Mouse (Mus musculus): Measurements from ENCODE around the gene Stip1.

Gene Stip1

DNA sequence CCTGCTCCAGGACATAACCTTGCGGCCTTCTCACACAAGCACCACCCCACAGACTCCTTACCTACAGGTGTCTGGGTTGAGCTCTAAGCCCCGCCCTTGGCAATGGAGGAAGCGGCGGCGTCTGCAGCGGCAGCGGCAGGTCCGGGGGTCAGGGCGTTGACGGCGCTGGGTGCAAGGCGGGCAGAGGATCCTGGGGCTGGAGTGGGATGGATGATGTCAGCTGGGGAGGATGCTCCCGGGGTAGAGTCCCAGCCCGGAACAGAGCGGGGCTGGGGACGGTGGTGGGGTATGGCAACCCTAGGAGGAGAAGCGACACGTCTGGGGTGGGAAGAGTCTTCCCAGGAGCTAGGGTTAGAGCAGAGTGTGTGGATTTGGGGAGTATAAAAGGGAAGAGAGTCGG lies 54.5 kb downstream of the Stip1 start:
- no peak for DNase-seq (ENCODE audit: low read depth, low spot score)

DNA sequence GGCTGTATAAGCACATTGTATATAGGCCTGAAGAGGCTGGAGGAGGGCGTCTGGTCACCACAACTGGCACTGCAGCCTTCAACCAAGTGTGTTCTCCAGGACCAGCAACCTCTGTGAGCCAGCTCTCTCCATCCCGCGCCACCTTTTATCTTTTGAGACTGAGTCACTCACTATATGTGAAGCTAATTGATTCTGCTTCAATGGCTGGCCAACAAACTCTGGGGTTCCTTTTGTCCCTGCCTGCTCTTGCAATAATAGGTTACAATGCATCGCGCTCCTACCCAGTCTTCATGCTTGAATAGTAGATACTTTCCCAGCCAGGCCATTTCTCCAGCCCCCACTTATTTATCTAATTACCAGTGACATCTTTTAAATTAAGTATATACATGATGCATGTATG lies 56.1 kb downstream of the Stip1 start:
- no peak for DNase-seq (ENCODE audit: low read depth, low spot score)

DNA sequence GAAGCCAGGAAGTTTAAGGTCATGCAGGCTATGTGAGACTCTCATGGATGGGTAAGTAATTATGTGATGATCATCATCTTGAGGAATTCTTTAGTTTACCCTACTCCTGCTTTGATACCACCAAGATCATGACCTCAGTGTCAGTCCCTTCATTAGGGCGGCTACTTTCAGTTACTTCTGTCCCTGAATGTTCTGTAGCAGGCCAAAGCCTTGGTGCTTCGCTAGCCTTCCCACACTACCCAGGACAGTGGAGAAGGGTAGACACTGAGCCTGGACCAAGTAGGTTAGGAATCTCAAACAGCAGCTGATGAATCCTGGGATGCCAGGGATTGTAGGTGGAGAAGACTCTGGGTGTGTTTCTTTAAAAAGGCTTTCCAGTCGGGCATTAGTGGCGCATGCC lies 58.3 kb downstream of the Stip1 start:
- DNase-seq (ENCODE audit: low read depth, low spot score): no peak

DNA sequence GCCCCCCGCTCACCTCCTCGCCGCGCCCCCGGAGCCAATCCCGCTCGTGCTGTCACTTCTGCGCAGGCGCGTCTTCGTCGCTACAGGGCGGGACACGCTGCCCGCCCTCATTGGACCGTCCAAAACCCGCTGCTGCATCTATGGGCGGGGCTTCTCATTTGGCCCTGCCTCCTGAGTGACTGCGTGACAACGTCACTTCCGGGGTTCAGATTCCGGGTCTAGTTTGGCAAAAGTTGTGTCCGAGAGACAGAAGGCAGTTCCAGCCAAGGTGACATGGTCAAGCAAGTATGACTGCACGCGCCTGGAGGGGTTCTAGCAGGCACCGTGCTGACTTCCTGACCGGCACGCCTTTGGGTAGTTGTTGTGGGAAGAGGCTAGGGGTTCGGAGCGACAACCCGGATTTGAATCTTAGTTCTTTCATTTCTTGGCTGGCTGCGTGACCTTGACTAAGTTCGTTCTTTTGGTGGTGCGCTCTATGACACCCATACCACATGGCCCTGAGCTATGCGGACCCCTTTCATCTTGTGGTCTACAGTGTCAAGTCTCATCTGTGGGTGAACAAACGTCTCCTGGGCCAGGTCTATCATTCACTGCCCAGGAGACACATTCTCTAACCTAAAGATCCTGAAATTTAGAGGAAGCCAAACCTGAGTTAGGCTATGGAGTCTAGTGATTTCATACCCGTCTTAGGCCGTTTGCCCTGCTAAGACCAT lies 59.2 kb downstream of the Stip1 start, which contains the start of gene Fkbp2:
TSS of gene Fkbp2 (minus strand) at position 121 of the 713 bp plus-strand sequence.
- DNase-seq (ENCODE audit: low read depth, low spot score): peak; percentile 98

DNA sequence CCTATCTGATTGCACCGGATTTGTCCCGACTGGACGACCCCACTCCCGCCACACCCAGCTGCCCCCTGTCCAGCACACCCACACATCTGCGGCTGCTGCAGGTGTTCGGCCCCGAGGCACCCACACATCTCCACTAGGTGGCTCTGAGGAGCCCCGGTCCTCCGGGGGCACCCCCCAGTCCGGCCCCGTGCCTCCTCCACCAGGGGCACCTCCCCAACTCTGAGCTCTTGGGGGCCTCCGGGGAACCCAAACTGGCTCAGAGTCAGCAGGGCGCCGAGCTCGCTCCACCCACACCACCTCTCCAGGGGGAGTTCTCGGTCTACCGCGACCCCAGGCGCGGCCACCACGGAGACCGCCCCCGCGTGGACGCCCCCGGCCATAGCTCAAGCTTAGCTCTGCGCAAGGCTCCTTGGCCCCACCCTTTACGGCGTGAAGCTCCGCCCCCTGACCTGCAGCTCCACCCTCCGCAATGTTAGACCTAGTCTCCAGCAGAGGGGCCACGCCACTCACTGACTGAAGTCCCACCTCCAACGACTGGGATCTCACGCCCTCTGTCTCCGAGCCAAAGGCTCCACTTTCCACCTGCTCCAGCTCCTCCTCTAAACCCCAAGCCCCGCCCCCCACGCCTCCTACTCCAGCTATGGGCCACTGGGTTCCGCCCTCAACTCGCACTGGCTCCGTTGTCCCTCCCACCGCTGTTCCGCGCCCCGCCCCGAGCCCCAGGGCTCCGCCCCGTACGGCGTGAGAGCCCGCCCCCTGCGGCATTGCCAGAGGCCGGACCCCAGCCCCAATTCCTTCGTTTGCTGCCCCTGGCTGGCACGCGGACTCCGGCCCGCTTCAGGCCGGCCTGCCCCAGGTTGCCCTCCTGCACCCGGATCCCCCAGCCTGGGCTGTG lies 60.0 kb downstream of the Stip1 start:
- DNase-seq (ENCODE audit: low read depth, low spot score): peak; percentile 97

DNA sequence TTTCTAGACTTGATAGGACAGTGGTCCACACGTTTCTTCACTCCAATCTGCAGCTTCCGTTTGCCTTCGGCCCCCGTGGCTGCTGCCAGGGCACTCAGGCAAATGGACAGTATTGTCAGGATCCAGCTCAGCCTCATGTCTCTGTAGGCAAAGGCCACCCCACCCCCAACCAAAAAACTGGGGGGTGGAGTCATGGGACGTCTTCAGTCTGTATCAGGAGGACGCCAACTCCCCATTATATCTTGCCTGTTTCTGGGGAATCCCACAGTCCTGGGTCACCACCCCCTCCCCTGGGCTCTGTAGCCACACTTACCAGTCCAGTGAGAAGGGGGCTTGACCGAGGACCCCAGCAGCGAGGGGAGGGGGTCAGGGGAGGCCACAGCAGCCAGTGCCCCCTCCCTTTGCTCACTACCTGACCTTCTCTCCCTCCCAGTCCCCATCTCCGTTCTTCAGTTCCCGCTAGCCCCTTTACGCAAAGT lies 60.7 kb downstream of the Stip1 start:
- DNase-seq (ENCODE audit: low read depth, low spot score): no peak

DNA sequence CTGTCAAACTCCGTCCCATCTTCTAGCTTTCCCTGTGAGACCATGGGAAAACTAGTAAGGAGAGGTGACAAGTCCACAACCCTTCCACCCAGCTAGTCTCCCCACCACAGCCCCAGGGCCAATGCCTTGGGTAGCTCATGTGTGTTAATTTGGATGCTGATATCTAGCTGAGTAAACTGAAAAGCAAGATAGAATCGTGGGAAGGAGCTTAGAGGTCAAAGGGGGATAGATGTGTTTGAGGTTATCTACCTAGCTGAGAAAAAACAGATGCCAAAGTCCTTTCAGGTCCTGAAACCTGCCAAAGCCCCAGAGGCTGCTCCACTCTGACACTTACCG lies 61.2 kb downstream of the Stip1 start:
- DNase-seq (ENCODE audit: low read depth, low spot score): no peak

DNA sequence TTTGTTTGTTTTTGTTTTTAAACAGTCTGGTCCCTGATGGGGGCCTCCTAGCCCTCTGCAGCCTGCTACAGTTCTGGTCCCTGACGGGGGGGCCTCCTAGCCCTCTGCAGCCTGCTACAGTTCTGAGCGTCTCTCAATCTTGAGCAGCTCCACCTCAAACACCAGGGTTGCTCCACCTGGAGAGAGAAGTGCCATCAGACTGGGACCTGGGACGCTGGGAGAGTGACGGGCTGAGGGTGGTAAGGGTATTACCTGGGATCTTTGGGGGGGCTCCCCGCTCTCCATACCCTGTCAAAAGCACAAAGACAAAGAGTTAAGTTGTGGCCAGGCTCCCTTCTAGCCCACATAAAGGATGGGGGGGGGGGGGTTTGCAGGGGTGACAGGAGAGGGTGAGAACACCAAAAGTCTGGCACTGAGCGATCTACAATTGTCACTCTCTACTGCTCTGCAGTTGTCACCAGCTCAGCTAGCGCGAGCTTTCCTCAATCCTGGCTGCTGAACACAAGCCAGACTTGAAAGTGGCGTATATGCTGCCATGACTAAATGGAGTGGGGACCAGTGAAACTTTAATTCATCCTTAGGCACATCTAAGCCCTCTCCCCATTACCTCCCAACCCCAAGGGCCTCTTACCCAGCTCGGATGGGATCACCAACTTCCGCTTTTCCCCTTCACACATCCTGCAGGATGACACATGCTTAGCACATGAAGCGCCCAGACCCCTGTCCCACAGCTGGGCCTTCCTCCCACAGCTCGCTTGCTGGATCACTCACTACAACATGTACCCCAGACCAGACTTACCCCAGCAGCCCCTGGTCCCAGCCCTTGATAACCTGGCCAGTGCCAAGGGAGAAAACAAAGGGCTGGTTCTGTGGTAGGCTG lies 61.8 kb downstream of the Stip1 start:
- DNase-seq (ENCODE audit: low read depth, low spot score): no peak

DNA sequence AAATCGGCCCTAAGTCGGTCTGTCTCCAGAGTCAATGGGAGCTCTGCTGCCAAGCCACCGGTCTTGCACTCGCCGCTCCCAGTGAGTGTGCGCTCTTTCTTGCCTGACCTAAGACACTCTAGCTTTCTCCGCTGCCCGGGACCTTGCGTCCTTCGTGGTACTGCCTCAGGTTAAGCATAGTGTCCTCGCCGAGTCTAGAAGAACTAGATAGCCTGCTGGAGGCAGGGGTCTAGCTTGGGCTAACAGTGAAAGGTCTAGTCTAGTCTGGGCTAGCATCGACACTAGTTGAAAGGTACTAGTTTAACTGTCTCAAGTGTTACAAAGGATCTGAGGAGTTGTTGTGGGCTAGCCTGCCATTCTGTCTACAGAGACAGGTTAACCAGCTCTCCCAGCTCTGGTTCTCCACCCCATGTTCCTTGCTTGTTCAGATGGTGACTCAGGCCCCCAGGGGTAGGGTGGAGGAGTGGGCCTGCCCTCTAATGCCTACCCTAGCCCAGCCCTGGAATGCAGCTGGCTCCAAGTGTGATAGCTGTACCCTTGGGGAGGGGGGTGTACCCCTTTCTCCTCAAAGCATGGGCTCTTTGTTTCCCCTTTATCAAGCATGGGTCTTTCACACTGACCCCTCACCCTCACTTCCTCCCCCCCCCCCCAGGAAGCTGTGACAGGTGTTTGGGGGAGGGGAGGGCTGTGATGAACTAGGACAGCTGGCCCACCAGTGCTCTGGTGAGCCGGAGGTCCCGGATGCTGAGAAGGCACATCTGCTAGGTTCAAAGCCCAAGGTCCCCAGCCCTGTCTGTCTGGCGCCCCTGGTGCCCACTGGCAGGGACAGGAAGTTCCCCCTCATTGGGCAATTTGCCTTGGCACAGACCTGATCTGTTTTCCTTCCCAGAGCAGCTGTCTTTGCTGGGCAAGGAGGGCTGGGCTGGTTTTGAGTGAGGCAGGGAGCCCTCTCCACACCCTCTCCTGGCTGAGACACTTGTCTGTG lies 63.9 kb downstream of the Stip1 start, which contains the start of gene Plcb3:
TSS of gene Plcb3 (minus strand) at position 934 of the 985 bp plus-strand sequence.
- DNase-seq (ENCODE audit: low read depth, low spot score): no peak

DNA sequence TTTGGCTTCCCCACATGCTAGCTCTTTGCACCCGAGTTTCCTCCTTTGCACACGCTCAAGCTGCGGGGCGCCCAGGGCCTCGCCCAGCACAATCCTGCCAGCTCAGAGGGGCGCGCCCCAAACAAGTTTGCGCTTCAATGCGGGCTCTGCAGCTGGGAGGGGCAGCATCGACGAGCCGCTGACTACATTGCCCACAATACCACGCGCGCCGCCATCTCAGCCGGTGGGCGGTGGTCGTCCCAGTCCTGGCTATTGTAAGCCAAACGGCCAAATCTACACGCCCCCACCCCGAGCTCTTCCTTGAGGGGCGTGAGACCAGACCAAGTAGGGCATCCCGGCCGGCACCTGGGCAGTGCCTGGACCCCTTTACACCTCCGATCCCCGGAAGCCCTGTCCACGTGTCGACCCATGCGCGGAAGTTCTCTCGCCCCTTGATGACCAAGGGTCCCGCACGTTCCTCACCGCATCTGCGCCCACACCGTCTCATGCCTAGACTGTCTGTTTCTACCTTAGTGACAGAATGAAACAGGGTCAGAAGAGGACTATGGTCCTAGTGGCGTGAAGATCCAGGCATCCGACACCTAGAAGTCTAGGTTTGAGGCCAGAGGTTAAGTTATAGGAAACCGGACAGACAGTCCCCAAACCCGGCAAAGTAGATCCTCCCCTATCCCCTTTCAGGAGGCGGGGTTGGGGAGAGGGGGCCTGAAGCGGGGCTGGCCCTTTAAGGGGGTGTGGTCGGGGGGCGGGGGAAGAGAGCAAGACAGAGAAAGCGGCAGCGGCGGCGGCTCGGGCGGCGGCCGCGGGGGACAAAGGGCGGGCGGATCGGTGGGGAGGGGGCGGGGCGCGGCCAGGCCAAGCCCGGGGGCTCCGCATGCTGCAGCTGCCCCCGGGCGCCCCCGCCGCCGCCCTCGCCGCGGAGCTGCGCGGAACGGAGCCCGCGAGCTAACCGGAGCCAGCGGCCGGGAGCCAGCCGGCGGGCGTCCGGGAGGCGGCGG lies 65.3 kb downstream of the Stip1 start, which contains the start of gene Ppp1r14b:
TSS of gene Ppp1r14b (plus strand) at position 758 of the 995 bp plus-strand sequence.
- no peak for DNase-seq (ENCODE audit: low read depth, low spot score)

DNA sequence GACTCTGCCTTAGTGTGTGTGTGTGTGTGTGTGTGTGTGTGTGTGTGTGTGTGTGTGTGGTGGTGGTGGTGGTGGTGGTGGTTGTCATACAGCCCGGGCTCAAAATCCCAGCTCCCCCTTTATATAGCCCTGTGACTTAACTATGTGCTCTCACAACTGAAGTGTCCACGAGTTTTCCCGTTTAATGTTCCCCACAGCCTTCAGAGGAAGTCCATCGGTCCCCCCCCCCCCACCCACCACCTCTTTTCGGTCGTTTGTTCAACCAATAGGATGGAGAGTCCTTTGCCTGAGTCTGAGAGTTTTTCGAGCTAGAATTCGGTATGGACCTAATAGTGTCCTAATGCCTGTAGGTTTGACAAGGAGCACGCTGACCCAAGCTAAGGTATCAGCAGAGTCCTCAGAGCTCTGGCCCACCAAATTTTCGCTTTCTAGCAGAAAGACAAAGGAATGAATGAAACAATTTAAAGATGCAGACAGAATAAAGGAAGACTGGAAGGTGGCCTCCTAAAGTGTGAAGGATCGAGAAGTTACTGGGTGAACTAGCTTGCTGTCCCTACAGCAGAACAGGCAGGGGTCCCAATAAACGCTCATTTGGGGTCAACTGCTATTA lies 66.1 kb downstream of the Stip1 start:
- no peak for DNase-seq (ENCODE audit: low read depth, low spot score)

DNA sequence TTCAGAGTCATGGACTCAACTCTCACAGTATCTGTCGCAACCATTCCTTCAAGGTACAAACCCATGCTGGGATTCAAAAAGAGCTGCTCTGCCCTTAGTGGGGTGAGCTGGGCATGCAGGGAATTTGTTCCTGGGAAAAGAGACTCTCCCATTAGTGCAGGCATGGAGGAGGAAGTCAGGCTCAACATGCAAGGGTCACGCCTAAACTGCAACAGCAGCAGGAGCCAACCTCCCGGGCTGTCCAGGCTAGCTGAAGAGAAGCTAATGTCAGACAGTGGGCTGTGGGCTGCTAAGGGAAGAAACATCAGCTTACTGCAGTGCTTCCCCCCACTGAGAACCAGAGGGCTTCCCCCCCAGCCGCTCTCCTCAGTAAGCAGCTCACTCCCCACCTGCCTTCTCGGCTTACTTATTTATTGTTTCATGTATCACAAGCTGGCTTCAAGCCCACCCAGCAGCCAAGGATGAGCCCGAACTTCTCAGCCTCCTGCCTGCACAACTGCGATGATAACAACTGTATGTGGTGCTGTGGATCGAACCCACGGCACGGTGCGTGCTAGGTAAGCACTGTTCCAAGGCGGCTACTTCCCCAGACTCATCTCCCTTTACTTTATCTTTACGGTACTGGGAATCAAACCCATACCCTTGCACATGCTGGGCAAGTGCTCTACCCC lies 67.4 kb downstream of the Stip1 start:
- DNase-seq (ENCODE audit: low read depth, low spot score): no peak

DNA sequence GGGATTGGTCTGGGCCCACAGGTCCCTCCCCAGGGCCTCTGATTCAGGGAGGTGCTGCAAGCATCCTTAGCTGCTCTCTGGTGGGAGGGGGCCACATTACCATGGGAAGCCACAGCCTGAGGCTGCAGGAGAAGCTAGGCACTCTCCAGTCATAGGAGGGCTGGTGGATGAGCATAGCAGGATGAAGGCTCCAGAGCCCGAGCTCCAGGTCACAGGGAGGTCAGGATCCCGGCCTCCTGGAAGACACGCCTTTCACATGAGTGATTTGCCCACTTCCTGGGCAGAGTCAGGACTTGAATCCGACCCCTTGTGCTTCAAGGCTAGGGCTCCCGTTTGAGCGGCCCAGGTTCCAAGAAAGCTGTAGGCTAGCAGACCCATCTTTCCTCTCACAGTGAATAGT lies 68.1 kb downstream of the Stip1 start:
- no peak for DNase-seq (ENCODE audit: low read depth, low spot score)

Measured in retina, adult 2 months (tissue).